Mouse (Mus musculus) MEL (cell line): Measurements from ENCODE around the gene Haus8. TPM values are rescaled to one million over a fixed set of nuclear protein-coding genes. Genes with fewer than 3 reads are reported as not detected.

Experiments used
- DNase-seq: peaks from one replicate; pipeline ENCODE4 v3.0.0; 2011; ENCODE audit warnings: low read depth, low spot score
- H3K27ac ChIP-seq: 2 replicates; pipeline ENCODE4 v1.5.1; 2012; ENCODE audit warnings: low read depth, mild to moderate bottlenecking, control low read depth, low read length, moderate library complexity; ENCODE audit not compliant: control insufficient read depth
- H3K27me3 ChIP-seq, 2 experiments: fragments of 150-350 bp in 1 of 2; sonication (generic) in 1 of 2; 2 replicates each; pipeline ENCODE4 v1.6.1; 2012; ENCODE audit warnings: low read length in 2 of 2, mild to moderate bottlenecking in 2 of 2, improper control_type of control experiment in 1 of 2, moderate library complexity in 1 of 2; ENCODE audit not compliant: insufficient read depth in 2 of 2, control insufficient read depth in 1 of 2
- H3K36me3 ChIP-seq, 2 experiments: 2 replicates each; pipeline ENCODE4 v1.6.1; 2012 to 2014; ENCODE audit warnings: low read length in 2 of 2, improper control_type of control experiment in 1 of 2, inconsistent platforms in 1 of 2, mild to moderate bottlenecking in 1 of 2; ENCODE audit not compliant: insufficient read depth in 2 of 2, control insufficient read depth in 1 of 2
- H3K4me1 ChIP-seq, 2 experiments: fragments of 150-350 bp in 1 of 2; sonication (generic) in 1 of 2; 2 replicates each; pipeline ENCODE4 v1.6.1; 2012; ENCODE audit warnings: low read length in 2 of 2, improper control_type of control experiment in 1 of 2, mild to moderate bottlenecking in 1 of 2; ENCODE audit not compliant: insufficient read depth in 2 of 2, control insufficient read depth in 1 of 2
- H3K4me3 ChIP-seq, 2 experiments: fragments of 150-350 bp in 1 of 2; sonication (generic) in 1 of 2; 2 replicates each; pipeline ENCODE4 v1.5.1; 2012; ENCODE audit warnings: low read depth in 2 of 2, low read length in 2 of 2, mild to moderate bottlenecking in 2 of 2, moderate library complexity in 2 of 2, control low read depth in 1 of 2, improper control_type of control experiment in 1 of 2; ENCODE audit not compliant: control insufficient read depth in 1 of 2, insufficient read depth in 1 of 2
- H3K79me2 ChIP-seq: 2 replicates; pipeline ENCODE4 v1.6.1; 2012; ENCODE audit warnings: mild to moderate bottlenecking, low read length, moderate library complexity; ENCODE audit not compliant: control insufficient read depth, poor library complexity, insufficient read depth
- H3K9ac ChIP-seq: 2 replicates; pipeline ENCODE4 v1.6.1; 2012; ENCODE audit warnings: low read depth, mild to moderate bottlenecking, control low read depth, low read length, moderate library complexity; ENCODE audit not compliant: control insufficient read depth, poor library complexity, severe bottlenecking
- H3K9me3 ChIP-seq: fragments of 150-350 bp; sonication (generic); replicated peaks from 2 replicates; pipeline ENCODE4 v1.6.1; 2012; ENCODE audit warnings: mild to moderate bottlenecking, low read length, improper control_type of control experiment, moderate library complexity; ENCODE audit not compliant: insufficient read depth
- BHLHE40 ChIP-seq: IDR thresholded peaks from 2 replicates; pipeline ENCODE4 v1.6.1; 2012; ENCODE audit warnings: low read depth, mild to moderate bottlenecking, inconsistent platforms, low read length, improper control_type of control experiment, borderline replicate concordance
- CTCF ChIP-seq, 3 experiments: IDR thresholded peaks in 2 of 3; conservative IDR thresholded peaks in 1 of 3; 2 replicates each; pipeline ENCODE4 v1.5.1; 2011 to 2012; ENCODE audit warnings: low read length in 3 of 3, low read depth in 2 of 3, mild to moderate bottlenecking in 2 of 3, improper control_type of control experiment in 1 of 3, inconsistent platforms in 1 of 3, mixed read lengths in 1 of 3, moderate library complexity in 1 of 3; ENCODE audit not compliant: control insufficient read depth in 1 of 3, insufficient read depth in 1 of 3, poor library complexity in 1 of 3, severe bottlenecking in 1 of 3
- ELF1 ChIP-seq: IDR thresholded peaks from 2 replicates; pipeline ENCODE4 v1.6.1; 2014; ENCODE audit warnings: low read depth, mild to moderate bottlenecking, inconsistent platforms, low read length, improper control_type of control experiment, moderate library complexity
- HCFC1 ChIP-seq: IDR thresholded peaks from 2 replicates; pipeline ENCODE4 v1.6.1; 2012; ENCODE audit warnings: low read depth, mild to moderate bottlenecking, inconsistent platforms, low read length, improper control_type of control experiment, moderate library complexity
- MAZ ChIP-seq: IDR thresholded peaks from 2 replicates; pipeline ENCODE4 v1.6.1; 2012; ENCODE audit warnings: low read depth, mild to moderate bottlenecking, inconsistent platforms, low read length, improper control_type of control experiment
- MEF2A ChIP-seq: IDR thresholded peaks from 2 replicates; pipeline ENCODE4 v1.6.1; 2014; ENCODE audit warnings: low read depth, mild to moderate bottlenecking, inconsistent platforms, low read length, improper control_type of control experiment; ENCODE audit not compliant: poor library complexity, insufficient replicate concordance, severe bottlenecking; ENCODE audit errors: extremely low read depth
- MYB ChIP-seq: IDR thresholded peaks from 2 replicates; pipeline ENCODE4 v1.6.1; 2011; ENCODE audit warnings: mild to moderate bottlenecking, low read depth, low read length, improper control_type of control experiment
- MYC ChIP-seq: IDR thresholded peaks from 2 replicates; pipeline ENCODE4 v1.6.1; 2011; ENCODE audit warnings: low read depth, mild to moderate bottlenecking, low read length, improper control_type of control experiment, moderate library complexity
- NELFE ChIP-seq: IDR thresholded peaks from 2 replicates; pipeline ENCODE4 v1.6.1; 2011; ENCODE audit warnings: low read depth, low read length, improper control_type of control experiment
- NRF1 ChIP-seq: IDR thresholded peaks from 2 replicates; pipeline ENCODE4 v1.6.1; 2014; ENCODE audit warnings: low read depth, mild to moderate bottlenecking, inconsistent platforms, low read length, improper control_type of control experiment, moderate library complexity; ENCODE audit not compliant: poor library complexity, insufficient read depth, severe bottlenecking
- RAD21 ChIP-seq: IDR thresholded peaks from 2 replicates; pipeline ENCODE4 v1.6.1; 2011; ENCODE audit warnings: mild to moderate bottlenecking, low read depth, low read length, improper control_type of control experiment
- SIN3A ChIP-seq: IDR thresholded peaks from 2 replicates; pipeline ENCODE4 v1.6.1; 2012; ENCODE audit warnings: low read length, improper control_type of control experiment, inconsistent platforms
- UBTF ChIP-seq: IDR thresholded peaks from 2 replicates; pipeline ENCODE4 v1.6.1; 2012; ENCODE audit warnings: low read depth, mild to moderate bottlenecking, inconsistent platforms, low read length, improper control_type of control experiment, moderate library complexity, borderline replicate concordance; ENCODE audit not compliant: insufficient read depth
- USF1 ChIP-seq: IDR thresholded peaks from 2 replicates; pipeline ENCODE4 v1.6.1; 2014; ENCODE audit warnings: low read depth, mild to moderate bottlenecking, inconsistent platforms, low read length, improper control_type of control experiment, moderate library complexity
- ZC3H11A ChIP-seq: IDR thresholded peaks from 2 replicates; pipeline ENCODE4 v1.6.1; 2012; ENCODE audit warnings: low read depth, mild to moderate bottlenecking, inconsistent platforms, low read length, improper control_type of control experiment
- ZNF384 ChIP-seq: IDR thresholded peaks from 2 replicates; pipeline ENCODE4 v1.6.1; 2012; ENCODE audit warnings: low read depth, mild to moderate bottlenecking, inconsistent platforms, low read length, improper control_type of control experiment
- polyA plus RNA-seq, 2 experiments: library from polyadenylated mRNA; stranded (reverse) in 1 of 2; unstranded in 1 of 2; fragments of >175 nt in 1 of 2; fragments of >200 nt in 1 of 2; gene quantifications; 2 replicates each; pipeline versions ENCODE4 v1.2.1 to v1.2.4; 2012; ENCODE audit warnings: low replicate concordance in 2 of 2, low read depth in 1 of 2; ENCODE audit not compliant: insufficient read length in 2 of 2, insufficient read depth in 1 of 2, missing spikeins in 1 of 2
- total RNA-seq: library from RNA; depleted of rRNA; stranded (reverse); fragments of 300-350 nt; gene quantifications from 2 replicates; pipeline ENCODE4 v1.2.3, GENCODE M21; 2012

Gene Haus8
- total and polyA plus RNA-seq, 3 experiments = 60.4 to 69.2 TPM; not detected in 1

- Histone ChIP-seq H3K9ac (no peak overlapping the region), H3K9me3 (no peaks in the 10 kb centered on the region), H3K27ac (no peak overlapping the region), H3K79me2 (peaks cover 8% of the 10 kb centered on the region), H3K27me3 (no peaks in the 10 kb centered on the region), H3K4me1 (no peaks in the 10 kb centered on the region), H3K36me3 (peaks cover 0 to 2% of the 10 kb centered on the region in 2 experiments; a peak in 2 of 4 replicates), H3K4me3 (no peak overlapping the region)
- DNase-seq = no peak
- TF ChIP-seq MYC = no peak
- no peak for TF ChIP-seq UBTF
- no peak for TF ChIP-seq SIN3A
- TF ChIP-seq NRF1 = no peak
- TF ChIP-seq ELF1 = no peak
Observed at GRCm38 (mm10) chr8:71290211-71290610, 17.5 kb upstream of the Haus8 start.

- Histone ChIP-seq H3K4me1 (no peaks in the 10 kb centered on the region), H3K36me3 (peaks cover 0 to 2% of the 10 kb centered on the region in 2 experiments; a peak in 2 of 4 replicates), H3K9me3 (no peaks in the 10 kb centered on the region), H3K4me3 (no peak overlapping the region), H3K9ac (no peak overlapping the region), H3K79me2 (peaks cover 17% of the 10 kb centered on the region), H3K27ac (no peak overlapping the region), H3K27me3 (no peaks in the 10 kb centered on the region)
- TF ChIP-seq MYC = no peak
- TF ChIP-seq NELFE = no peak
- no peak for TF ChIP-seq USF1
- TF ChIP-seq HCFC1 = no peak
- no peak for TF ChIP-seq BHLHE40
- no peak for TF ChIP-seq MEF2A
- no peak for TF ChIP-seq ZC3H11A
- TF ChIP-seq CTCF (IDR thresholded peaks at IDR 0.05 in 2 of 3, conservative IDR thresholded peaks at IDR 0.05 in 1 of 3; ENCODE audit: control insufficient read depth in 1 of 3, insufficient read depth in 1 of 3, low read depth in 2 of 3, low read length in 3 of 3, poor library complexity in 1 of 3, severe bottlenecking in 1 of 3) = no peak
- TF ChIP-seq MAZ = no peak
- no peak for TF ChIP-seq MYB
- TF ChIP-seq UBTF = no peak
- TF ChIP-seq ZNF384 = no peak
- TF ChIP-seq RAD21 = no peak
- DNase-seq = no peak
Observed at GRCm38 (mm10) chr8:71289098-71289497, 16.4 kb upstream of the Haus8 start.
